Mouse (Mus musculus): ENCODE data around the gene Macrod1.

Macrod1 gene

GRCm38 (mm10) chr19:7240291-7240690 is 183.7 kb downstream of the Macrod1 start:
- no peak for DNase-seq (ENCODE audit: low spot score)

GRCm38 (mm10) chr19:7240782-7241690 is 184.4 kb downstream of the Macrod1 start, which contains the start of gene Naa40:
Gene Naa40, minus strand, starts transcription at chr19:7241183.
- peak; percentile 97 for DNase-seq (ENCODE audit: low spot score)

- DNase-seq (ENCODE audit: low spot score) = no peak
Measured at GRCm38 (mm10) chr19:7246021-7246420, 189.4 kb downstream of the Macrod1 start.
